Mouse (Mus musculus) liver, embryonic 12.5 days (tissue): Measurements from ENCODE around the gene Gzmc. TPM values are rescaled to one million over a fixed set of nuclear protein-coding genes. Genes with fewer than 3 reads are reported as not detected.

ENCODE experiments used
- ATAC-seq: fragments of 200-750 bp; cut with Nextera tagmentation; 2 replicates; pipeline ENCODE4 v1.8.0; 2017; ENCODE audit warnings: moderate number of reproducible peaks, mild to moderate bottlenecking, moderate library complexity
- H3K27ac ChIP-seq: fragments of 300-500 bp; sonication (generic); 2 replicates; pipeline ENCODE4 v1.5.1; 2016; ENCODE audit warnings: mild to moderate bottlenecking
- H3K27me3 ChIP-seq: fragments of 300-500 bp; sonication (generic); replicated peaks from 2 replicates; pipeline ENCODE4 v1.6.1; 2016; ENCODE audit warnings: mild to moderate bottlenecking, moderate library complexity
- H3K36me3 ChIP-seq: fragments of 300-500 bp; sonication (generic); 2 replicates; pipeline ENCODE4 v1.6.1; 2016; ENCODE audit warnings: mild to moderate bottlenecking, moderate library complexity
- H3K4me1 ChIP-seq: fragments of 300-500 bp; sonication (generic); 2 replicates; pipeline ENCODE4 v1.6.1; 2016
- H3K4me2 ChIP-seq: fragments of 300-500 bp; sonication (generic); 2 replicates; pipeline ENCODE4 v1.6.1; 2016; ENCODE audit warnings: mild to moderate bottlenecking, moderate library complexity
- H3K4me3 ChIP-seq: fragments of 300-500 bp; sonication (generic); 2 replicates; pipeline ENCODE4 v1.5.1; 2016; ENCODE audit warnings: mild to moderate bottlenecking, moderate library complexity
- H3K9ac ChIP-seq: fragments of 300-500 bp; sonication (generic); 2 replicates; pipeline ENCODE4 v1.6.1; 2016; ENCODE audit warnings: mild to moderate bottlenecking, moderate library complexity
- H3K9me3 ChIP-seq: fragments of 300-500 bp; sonication (generic); replicated peaks from 2 replicates; pipeline ENCODE4 v1.6.1; 2016; ENCODE audit warnings: mild to moderate bottlenecking, moderate library complexity
- WGBS: fragments of 180-500 bp; shearing (Covaris S2); methylation state at CpG from one replicate; pipeline ENCODE4 v1.1.7; 2016; ENCODE audit not compliant: insufficient replicate concordance; 5-methylcytosine and 5-hydroxymethylcytosine counted together
- polyA plus RNA-seq: library from polyadenylated mRNA; unstranded; fragments of >200 nt; fragmentation: Nextera tagmentation; extraction: Ambion mirVana; gene quantifications from 2 replicates; pipeline ENCODE4 v1.2.1, GENCODE M21; 2016

Gene Gzmc
- polyA plus RNA-seq, 1 experiment from 2014 or later, result not detected

- Histone ChIP-seq H3K4me3 (no peak overlapping the region), H3K27ac (no peak overlapping the region), H3K9ac (no peak overlapping the region), H3K4me2 (no peak overlapping the region), H3K27me3 (no peaks in the 10 kb centered on the region), H3K9me3 (no peaks in the 10 kb centered on the region), H3K36me3 (no peaks in the 10 kb centered on the region), H3K4me1 (no peaks in the 10 kb centered on the region)
- 69% methylated on average over 5 of the region's 5 CpGs for WGBS
- ATAC-seq, result no peak
Observed at GRCm38 (mm10) chr14:56186521-56186920, 47.9 kb downstream of the Gzmc start.

Other genes starting within 250 kb of the Gzmc start
- gene Mcpt1, start 216.7 kb downstream of the Gzmc start, polyA plus RNA-seq, result not detected in 2 replicates
- gene Mcpt9, start 204.2 kb downstream of the Gzmc start, polyA plus RNA-seq, result not detected in 2 replicates
- gene Mcpt2, start 192.6 kb downstream of the Gzmc start, polyA plus RNA-seq, result 0.12 TPM in 1 of 2 replicates, not detected in the other
- gene Mcpt4, start 172.3 kb downstream of the Gzmc start, polyA plus RNA-seq, result not detected in 2 replicates
- 0.20 TPM in 1 of 2 replicates, not detected in the other for gene Mcpt8, start 149.4 kb downstream of the Gzmc start, polyA plus RNA-seq
- gene Ctsg, start 132.1 kb downstream of the Gzmc start, polyA plus RNA-seq, result 4.0 and 5.3 TPM in 2 replicates
- not detected in 2 replicates for gene Gzme, start 114.0 kb downstream of the Gzmc start, polyA plus RNA-seq
- gene Gzmd, start 102.0 kb downstream of the Gzmc start, polyA plus RNA-seq, result not detected in 2 replicates
- gene Gzmg, start 75.1 kb downstream of the Gzmc start, polyA plus RNA-seq, result not detected in 2 replicates
- gene Gzmn, start 60.1 kb downstream of the Gzmc start, polyA plus RNA-seq, result not detected in 2 replicates
- gene Gzmf, start 23.2 kb downstream of the Gzmc start, polyA plus RNA-seq, result not detected in 2 replicates
- gene Gzmb, start 27.6 kb upstream of the Gzmc start, polyA plus RNA-seq, result not detected in 2 replicates
- gene Atp12a, start 130.4 kb upstream of the Gzmc start, polyA plus RNA-seq, result not detected in 2 replicates
- gene Rnf17, start 167.9 kb upstream of the Gzmc start, polyA plus RNA-seq, result 4.0 and 4.2 TPM in 2 replicates